Mouse (Mus musculus): Measurements from ENCODE around the gene Prkcd. TPM values are rescaled to one million over a fixed set of nuclear protein-coding genes. Genes with fewer than 3 reads are reported as not detected.
A peak's percentile ranks its signal among the peaks of the same experiment; 100 is the strongest.
"Not testable (repeated sequence)": the region's sequence is repeated elsewhere in the genome, so short reads cannot be mapped to it uniquely, and the experiment has no call there.

The Prkcd gene
- total RNA-seq, 2 experiments from 2014 or later, result 5.4 to 5.7 TPM

DNA sequence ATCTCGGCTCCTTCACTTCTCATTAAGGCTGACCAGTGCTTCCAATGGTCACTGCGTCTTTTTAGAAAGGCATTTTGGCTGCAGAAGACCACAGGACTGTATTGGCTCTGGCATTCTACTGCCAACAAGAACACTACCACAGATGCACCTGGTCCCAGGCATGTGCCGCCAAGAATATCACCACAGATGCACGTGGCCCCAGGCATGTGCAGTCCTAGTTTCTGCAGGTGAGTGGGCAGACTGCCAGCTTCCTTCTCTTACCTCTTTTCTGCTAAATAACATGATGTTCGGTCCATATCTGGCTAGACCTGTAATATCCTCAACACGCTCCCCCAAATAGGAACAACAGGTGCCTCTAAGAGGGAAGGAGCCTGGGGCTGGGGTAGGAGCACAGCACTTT is 17.8 kb downstream of the Prkcd start:
- DNase-seq, result no peak

DNA sequence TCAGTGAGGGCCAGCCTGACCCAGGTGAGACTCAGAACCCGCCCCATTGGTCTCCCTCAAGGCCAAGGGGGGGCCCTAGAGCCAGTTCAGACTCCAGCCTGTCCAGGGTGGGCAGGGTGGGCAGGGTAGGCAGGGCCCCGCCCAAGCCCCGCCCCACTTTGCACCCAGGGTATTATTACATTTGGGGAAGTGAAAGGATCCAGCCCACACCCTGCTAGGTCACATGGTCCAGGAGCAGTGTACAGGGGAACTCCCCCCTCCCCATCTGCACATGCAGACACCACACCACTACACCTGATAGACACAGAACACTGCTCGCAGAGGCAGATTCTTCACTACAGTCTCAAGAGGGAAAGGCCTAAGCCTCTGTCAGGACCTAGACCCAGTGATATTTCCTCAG is 18.3 kb downstream of the Prkcd start:
- DNase-seq, result no peak

DNA sequence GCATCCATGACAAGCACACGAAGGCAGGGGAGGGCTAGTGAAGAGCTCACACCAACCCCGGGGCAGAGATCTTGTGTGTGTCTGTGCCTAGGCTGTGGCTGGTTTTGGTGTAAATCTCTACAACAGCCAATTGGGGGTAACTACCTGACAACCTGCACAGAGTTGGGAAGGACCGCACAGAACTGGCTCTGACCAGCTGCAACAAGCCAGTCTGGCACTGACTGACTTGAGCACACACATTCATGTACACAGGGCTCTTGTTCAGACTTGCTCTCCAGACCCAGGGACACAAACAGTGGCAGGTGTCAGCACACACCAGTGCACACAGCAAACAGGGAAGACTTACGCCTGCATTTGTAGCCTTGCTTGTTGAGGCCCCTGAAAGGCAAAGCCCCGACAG is 19.2 kb downstream of the Prkcd start:
- DNase-seq, result no peak

- no peak for DNase-seq
Observed at GRCm38 (mm10) chr14:30597142-30597541, 28.9 kb downstream of the Prkcd start.

DNA sequence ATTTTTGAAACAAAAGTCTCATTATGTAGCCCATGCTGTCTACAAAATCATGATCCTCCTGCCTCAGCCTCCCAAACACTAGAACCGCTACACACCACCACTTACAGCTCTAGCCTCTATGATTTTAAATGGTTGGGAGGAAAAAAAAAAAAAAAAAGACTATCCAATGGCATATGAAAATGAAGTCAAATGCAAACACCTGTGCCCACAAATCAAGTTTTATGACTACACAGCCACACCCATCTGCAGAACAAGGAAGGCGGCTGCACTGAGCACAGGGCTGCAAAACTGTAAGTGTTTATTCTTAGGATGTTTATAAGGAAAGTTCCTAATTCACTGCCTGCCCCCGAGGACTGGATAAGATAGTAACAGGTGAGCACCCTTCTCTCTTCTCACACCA is 29.6 kb downstream of the Prkcd start:
- DNase-seq, result no peak

DNA sequence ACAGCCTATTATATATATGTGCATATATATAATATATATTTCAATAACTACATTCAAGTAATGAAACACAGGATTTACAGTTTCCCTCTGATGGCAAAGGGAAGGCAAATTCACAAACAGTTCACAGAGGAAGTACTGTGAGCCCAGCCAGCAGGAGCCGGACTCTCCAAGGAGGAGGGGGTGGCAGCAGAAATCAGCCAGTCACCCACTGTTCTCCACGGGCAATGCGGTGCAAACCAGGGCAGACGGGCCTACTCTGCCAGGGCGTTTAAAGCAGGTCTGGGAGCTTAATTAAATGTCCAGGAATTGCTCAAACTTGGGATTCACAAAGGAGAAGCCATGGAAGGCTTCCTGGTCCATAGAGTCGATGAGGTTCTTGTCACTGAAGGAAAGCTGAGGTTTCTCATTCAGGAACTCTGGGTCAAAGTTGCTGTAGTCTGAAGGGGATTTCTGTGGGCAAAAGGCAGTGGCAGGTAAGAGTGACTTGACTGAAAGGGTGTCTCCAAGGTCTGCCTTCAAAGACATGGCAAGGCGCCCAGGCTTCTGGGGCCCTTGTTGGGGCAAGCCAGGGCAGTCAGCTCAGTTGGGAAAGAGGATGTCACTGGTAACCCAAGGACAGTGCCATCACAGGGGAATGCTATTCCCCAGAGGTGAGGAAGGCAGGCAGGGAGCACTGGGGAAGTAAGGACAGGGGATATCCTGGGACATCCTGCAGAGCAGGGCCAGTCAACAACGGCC is 30.3 kb downstream of the Prkcd start:
- DNase-seq, result no peak

- peak; percentile 74 for DNase-seq
Observed at GRCm38 (mm10) chr14:30594092-30594695, 31.8 kb downstream of the Prkcd start.

DNA sequence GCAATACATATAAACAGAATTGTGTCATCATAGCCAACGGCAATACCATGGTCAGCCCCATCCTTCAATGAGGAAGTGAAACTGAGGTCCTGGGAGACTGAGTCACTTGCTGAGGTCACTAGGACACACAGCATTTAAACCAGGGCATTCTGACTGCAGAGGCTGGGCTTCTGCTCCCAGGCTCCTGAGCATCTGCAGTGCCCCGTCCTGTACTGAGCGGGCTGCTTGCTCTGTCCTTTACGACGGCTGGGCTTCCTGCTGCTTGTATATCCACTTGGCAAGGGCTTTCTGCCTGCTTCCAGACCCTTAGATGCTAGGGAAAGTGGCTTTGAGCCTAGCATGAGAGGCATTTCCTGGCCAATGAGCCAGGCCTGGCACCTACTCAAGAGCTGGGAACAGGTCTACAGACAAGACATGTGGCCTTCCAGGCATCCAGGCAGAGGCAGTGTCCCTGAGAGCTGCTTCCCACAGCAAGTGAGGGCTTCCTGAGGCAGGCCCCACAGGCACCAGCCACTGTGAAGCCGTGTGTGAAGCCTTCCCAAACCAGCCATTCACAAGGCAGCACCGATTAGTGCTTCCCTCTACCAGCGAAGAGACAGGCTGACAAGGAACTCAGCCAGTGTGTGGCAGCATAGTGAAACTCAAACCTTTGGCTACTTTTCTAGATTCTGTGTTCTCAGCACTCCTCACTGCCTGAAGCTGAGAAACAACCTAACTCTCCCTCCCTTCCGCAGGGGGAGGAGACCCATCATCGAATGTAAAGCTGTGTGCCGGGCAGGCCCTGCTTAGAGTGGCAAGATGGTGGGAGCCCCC is 32.5 kb downstream of the Prkcd start:
- peak; percentile 81 for DNase-seq

- peak; percentile 70 for DNase-seq
Observed at GRCm38 (mm10) chr14:30591417-30591816, 34.6 kb downstream of the Prkcd start.

- DNase-seq, result no peak
Observed at GRCm38 (mm10) chr14:30590918-30591317, 35.1 kb downstream of the Prkcd start.

DNA sequence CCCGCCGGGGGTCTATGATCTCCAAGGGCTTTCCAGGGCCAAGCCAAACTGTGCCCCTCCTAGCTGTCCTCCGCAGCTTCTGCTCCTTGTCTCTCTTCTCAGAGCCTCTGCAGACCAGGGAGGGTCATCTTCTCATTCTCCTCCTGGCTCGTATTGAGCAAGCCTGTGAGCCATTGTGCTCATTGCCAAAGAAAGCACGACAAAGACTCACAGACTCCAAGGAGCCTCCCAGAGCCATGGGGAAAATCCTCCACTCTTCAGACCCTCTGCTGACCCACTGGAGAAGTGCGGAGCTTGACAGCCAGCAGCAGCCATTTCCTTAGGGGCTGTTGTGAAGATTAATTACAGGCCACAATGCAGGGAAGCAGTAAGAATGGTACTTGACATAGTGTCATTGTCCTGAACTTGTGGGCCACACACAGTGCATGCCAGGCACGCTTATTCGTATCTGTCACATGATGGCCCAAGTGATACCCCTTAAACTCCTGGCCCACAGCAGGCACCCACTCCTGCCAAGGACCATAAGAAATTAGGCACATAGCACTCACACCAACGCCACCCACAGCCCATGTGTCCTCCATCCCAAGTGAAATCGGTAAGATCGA is 35.9 kb downstream of the Prkcd start:
- no peak for DNase-seq

DNA sequence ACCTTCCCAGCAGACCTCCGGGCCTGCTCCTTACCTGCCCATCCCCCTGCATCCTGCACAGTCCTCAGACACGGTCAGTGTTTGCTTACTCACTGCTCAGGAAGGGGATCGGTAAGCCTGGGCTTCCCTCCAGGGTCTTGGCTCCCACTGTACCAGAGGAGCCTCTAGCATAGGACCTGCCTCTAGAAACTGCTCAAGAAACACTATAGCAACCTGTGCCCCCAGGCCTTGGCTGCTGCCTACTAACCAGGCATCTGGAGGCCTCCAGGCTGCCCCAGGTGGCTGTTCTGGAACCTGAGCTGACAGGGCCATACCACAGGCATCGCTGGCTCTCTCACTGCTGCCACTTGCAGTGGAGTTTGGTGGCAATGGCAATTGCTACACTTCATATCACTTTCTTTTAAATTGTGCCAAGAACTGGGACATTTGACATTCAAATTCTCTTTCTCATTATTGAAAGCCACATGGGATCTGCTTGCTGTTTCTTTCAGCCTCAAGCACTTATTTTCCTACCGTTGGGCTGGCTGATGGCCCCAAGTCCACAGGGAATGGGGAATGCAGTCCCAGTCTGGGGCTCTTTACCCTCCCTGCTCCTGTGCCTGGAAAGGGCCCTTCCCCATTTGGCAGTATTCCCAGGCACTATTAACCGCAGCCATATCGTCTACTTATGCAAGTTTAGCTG is 39.1 kb downstream of the Prkcd start:
- DNase-seq, result no peak

DNA sequence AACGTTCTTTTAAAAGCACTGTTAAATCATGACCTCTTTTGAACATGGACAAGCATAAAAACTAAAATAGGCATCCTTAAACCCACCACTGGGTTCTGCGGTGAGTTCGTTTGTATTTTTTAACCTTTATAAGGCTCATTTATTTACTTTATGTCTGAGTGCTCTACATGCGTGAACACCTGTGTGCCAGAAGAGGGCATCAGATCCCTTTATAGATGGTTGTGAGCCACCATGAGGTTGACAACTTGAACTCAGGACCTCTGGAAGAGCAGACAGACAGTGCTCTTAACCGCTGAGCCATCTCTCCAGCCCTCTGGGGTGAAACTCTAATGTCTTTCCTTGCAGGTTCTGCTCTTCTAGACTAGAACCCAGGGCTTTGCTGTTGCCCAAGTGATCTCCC is 40.7 kb downstream of the Prkcd start:
- DNase-seq, result no peak

DNA sequence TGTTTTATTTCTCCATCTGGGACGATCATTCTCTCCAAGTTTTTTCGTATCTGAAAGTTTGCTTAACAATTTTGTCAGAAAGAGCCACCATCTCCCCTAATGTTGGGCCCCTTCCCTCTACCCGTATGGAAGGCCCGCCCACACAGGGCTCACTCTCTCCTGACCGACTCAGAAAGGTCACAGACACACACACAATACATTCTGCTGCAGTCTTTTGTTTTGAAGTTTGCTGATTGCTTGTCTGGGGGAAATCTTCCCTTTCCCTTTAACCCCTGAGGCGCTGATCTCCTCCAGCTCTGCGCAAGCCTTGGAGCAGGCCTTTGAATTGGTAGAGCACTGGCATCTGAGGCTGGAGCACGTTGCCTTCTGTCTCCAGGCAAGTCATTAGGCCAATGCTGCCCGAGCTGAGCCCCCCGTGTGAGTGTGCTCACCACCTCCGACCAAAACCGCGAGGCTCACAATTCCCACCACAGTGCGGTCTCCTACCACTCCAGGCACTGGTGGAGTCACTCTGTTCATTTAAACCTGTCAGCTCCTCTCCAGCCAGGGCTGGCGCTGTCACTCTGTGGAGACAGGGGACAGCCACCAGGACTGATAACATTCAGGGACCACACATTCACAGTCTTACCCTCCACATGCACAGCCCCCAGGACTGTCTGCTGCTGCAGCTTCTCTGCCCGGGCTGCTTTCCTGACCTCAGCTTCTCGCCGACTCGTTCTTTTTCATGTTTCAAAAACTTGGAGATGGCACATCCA is 41.3 kb downstream of the Prkcd start:
- no peak for DNase-seq

GRCm38 (mm10) chr14:30584077-30584476 is 41.9 kb downstream of the Prkcd start:
- no peak for DNase-seq

- DNase-seq, result no peak
Observed at GRCm38 (mm10) chr14:30581238-30581637, 44.8 kb downstream of the Prkcd start.

- no peak for DNase-seq
Observed at GRCm38 (mm10) chr14:30579882-30580281, 46.1 kb downstream of the Prkcd start.

- no peak for DNase-seq
Observed at GRCm38 (mm10) chr14:30579180-30579579, 46.8 kb downstream of the Prkcd start.

GRCm38 (mm10) chr14:30577303-30578062 is 48.5 kb downstream of the Prkcd start:
- DNase-seq, result not testable (repeated sequence)

- DNase-seq, result no peak
Observed at GRCm38 (mm10) chr14:30576260-30576659, 49.8 kb downstream of the Prkcd start.

DNA sequence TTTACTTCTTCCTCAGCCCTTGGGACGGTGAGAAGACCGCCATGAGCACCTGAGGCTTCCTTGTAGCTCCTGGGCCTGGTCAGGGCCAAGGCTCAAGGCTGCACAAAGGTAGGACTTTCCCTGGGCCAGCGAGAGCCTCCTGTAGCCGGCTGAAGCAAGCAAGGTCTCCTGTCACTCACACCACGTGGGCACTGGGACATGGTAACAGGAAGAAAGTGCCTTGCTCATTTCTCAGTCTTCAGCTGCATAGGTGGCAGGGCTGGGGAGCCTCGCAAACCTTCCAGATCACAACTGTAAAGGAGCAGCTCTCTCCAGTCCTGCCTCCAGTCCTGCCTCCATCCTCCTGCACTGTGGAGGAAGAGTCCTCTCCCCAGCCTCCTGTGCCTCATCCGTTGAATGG is 50.2 kb downstream of the Prkcd start:
- no peak for DNase-seq

Data from gastrocnemius, postnatal 25 days (tissue).